Mouse (Mus musculus) embryo, embryonic 9.5 days (tissue): Measurements from ENCODE around the gene Nod1.

Experiments used
- DNase-seq: peaks from one replicate; pipeline ENCODE4 v3.0.0-alpha.2; 2017; ENCODE audit errors: extremely low spot score

Gene Nod1

GRCm38 (mm10) chr6:54890221-54890620 lies 82.2 kb downstream of the Nod1 start:
- DNase-seq: no peak

- DNase-seq: no peak
Measured at GRCm38 (mm10) chr6:54886195-54886594, 86.2 kb downstream of the Nod1 start.

GRCm38 (mm10) chr6:54883424-54883823 lies 89.0 kb downstream of the Nod1 start:
- no peak for DNase-seq

DNA sequence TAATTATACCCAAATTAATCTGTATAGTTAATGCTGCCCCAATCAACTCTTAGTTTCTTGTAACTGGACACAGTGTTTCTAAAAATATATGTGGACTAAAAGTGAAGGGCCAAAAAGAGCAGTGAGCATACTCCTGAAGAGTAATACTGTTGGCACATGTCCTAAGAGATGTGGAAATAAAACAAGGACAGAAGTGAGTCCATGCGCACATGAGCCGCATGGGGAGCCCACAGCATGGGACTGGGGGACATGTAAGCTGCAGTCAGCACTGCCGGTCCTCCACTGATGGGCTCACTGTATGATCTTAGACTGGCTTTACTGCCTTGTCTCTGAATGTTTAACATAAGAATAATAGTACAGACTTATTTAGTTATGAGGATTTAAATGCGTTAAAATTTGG lies 92.3 kb downstream of the Nod1 start:
- no peak for DNase-seq

GRCm38 (mm10) chr6:54878546-54878945 lies 93.9 kb downstream of the Nod1 start:
- no peak for DNase-seq

DNA sequence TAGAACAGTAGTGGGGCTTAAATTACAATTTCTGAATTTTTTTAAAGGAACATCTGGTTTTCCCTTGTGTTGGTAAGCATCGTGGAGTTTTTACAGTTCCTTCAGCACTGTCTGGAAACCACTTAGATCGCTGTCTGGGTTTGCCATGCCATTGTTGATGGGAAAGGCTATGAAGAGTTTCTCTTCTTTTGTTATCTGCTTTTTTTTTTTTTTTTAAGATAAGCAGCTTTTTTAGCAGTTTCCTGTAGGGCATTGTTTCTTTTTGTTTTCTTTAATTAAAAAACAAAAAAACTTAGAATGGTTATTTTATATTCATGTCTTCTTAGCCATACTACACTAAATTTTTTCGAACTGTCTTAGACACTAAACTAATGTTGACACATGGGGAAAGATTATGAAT lies 94.8 kb downstream of the Nod1 start:
- no peak for DNase-seq

DNA sequence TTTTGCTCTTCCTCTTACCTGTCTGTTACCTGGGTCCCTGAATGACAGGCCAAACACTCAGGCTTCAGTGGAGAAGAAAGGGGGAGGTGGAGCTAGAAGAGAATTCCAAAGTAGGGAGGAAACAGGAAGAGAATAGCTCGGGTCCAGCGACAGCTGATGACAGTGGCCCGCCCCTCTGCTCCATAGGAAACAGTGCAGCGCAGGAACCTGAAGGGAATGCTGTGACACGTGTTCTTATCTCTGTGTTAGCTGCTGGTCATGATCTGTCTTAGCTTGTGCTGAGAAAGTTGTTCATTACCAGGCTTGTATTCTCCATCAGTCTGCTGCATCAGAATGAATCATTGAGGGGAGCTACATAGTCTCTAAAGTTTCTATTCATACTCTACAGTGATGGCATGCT lies 95.6 kb downstream of the Nod1 start:
- peak; percentile 13 for DNase-seq
